Mouse (Mus musculus): ENCODE data around the gene Unc45b.
A peak's percentile ranks its signal among the peaks of the same experiment; 100 is the strongest.

The Unc45b gene

GRCm38 (mm10) chr11:82910250-82910649 is at the start of gene Unc45b:
Gene Unc45b (plus strand): TSS chr11:82910550.
- no peak for DNase-seq

DNA sequence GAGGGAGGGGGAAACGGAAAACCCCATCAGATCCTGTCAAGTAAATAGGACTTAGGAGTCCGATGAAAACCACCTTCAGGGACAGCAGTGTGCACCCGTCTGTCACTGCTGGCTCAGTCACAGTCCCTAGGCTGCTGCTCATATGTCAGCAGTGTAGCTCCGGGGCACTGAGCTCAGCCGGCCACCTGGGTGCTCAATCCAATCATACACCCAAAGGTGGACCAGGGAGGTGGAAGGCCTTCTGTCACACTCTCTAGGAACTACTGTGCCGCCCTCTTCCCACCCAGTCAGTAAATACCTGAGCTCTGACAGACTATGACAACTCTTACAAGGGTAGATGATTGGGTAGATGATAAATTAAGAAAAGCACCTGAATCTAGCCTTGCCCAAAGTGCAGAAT is 49.6 kb upstream of the Unc45b start:
- DNase-seq, result no peak

DNA sequence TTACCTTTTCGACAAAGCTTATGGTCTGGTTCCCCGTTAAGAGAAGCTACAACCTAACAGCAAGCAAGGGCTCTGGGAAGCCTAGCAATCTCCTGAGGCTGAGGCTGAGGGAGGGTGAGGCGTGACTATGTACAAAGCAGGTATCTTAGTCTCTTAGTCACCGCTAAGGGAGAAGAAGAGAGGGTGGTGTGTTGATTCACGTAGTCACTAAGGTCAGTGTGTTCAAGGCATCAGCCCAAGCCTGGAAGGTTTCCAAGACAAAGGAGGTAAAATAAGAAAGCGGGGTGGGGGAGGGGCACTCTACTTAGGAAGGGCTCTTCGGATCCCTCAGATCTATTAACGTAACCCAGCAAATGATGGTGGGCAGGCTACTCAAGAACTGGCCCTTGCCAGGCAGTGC is 48.8 kb upstream of the Unc45b start:
- DNase-seq, result no peak

- DNase-seq, result no peak
Measured at GRCm38 (mm10) chr11:82862638-82863037, 47.7 kb upstream of the Unc45b start.

- no peak for DNase-seq
Measured at GRCm38 (mm10) chr11:82863059-82863458, 47.3 kb upstream of the Unc45b start.

DNA sequence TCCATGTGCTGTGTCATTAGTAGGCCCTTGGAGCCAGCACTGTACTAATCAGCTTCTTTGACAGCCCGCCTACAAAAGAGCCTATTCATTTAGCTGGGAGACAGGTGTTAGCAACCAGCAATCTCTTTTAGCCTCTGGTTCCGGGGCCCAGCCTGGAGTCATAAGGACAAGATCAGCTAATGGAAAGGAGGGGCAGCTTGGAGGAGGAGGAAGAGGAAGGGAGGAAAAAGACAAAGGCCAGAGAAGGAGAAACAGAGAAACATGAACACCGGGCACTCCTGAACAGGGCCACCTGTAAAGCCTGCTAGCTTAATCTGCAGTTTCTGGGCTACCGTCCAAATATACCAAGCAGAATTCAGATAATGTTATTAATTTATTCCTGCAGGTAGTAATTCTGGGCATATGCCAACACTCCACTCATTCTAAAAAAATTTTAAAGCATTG is 46.8 kb upstream of the Unc45b start:
- no peak for DNase-seq

- DNase-seq, result no peak
Measured at GRCm38 (mm10) chr11:82865957-82866356, 44.4 kb upstream of the Unc45b start.

- DNase-seq, result no peak
Measured at GRCm38 (mm10) chr11:82866850-82867564, 43.3 kb upstream of the Unc45b start.

DNA sequence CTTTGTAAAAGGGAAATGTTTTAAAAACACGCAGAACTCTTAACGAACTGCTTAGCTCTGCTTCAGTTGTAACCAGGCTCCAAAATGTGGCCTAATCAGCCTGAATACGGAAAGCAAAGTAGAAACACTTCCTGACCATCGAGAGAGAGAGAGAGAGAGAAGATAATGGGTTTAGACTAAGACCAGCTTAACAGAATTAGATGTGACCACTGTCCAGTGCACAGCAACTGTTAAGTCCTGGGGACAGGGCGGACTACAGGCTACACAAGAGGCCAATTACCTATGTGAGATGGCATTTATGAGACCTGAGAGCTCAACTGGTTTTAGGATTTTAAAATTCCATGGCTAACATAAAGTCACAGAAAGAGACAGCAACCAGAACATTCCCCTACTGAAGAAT is 42.4 kb upstream of the Unc45b start:
- no peak for DNase-seq

DNA sequence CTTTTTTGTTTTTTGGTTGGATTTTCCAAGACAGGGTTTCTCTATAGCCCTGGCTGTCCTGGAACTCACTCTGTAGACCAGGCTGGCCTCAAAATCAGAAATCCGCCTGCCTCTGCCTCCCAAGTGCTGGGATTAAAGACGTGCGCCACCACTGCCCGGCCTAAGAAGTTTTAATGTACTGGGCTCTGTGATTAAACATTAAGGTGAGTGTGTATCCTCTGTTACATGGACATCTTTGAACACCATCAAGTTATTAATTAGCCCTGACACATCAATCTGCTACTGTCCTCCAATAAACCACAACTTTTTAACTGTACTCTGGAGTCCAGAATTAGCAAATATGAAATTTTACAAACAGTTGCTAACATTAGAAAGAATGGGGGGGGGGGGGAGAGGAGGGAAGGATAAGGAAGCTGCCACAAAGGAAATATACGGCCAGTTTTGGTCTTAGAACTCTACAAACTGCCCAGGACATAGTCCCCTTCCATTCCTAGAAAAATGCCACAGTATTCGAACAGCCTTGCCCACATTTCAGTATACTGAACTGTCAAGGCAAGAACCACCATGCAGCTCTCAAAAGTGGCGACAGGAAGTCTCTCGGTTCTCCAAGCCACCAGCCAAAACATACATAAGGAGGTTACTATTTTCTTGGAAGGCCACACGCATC is 40.7 kb upstream of the Unc45b start:
- DNase-seq, result no peak

- peak; percentile 70 to 81 for DNase-seq
Measured at GRCm38 (mm10) chr11:82870173-82871030, 39.9 kb upstream of the Unc45b start.

GRCm38 (mm10) chr11:82871031-82871446 is 39.3 kb upstream of the Unc45b start, which contains the start of gene Rffl:
Gene Rffl (minus strand): TSS chr11:82871210.
- DNase-seq, result peak; percentile 94 to 95

- DNase-seq, result no peak
Measured at GRCm38 (mm10) chr11:82874924-82875323, 35.4 kb upstream of the Unc45b start.

- DNase-seq, result no peak
Measured at GRCm38 (mm10) chr11:82875631-82876030, 34.7 kb upstream of the Unc45b start.

DNA sequence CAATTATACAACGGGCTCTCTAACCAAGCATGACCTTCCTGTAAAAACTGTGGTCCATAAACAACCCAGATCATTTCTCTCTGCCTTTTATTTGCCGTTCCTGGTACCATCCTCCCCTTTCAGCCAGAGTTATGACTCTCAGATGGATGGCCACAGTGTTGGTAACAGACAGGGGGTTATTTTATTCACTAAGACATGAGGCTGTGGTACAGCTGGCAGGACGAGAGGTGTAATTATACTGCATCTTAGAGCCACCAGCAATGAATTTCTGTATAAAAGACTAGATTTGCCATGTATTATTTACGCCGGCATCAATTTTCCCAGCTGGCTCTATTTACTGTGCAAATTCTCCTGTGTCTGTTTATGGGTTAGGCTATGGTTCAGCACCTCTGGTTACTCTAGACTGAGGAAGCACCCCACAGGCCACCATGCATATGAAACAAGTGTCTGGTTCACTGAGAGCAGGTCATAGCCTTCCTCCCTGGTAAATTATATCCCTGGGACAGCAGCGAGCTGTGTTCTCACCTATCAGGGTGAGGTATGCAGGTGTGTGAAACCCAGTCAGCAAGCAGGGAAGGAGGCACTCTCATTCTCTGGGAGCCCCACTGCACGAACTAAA is 32.5 kb upstream of the Unc45b start:
- DNase-seq, result no peak

DNA sequence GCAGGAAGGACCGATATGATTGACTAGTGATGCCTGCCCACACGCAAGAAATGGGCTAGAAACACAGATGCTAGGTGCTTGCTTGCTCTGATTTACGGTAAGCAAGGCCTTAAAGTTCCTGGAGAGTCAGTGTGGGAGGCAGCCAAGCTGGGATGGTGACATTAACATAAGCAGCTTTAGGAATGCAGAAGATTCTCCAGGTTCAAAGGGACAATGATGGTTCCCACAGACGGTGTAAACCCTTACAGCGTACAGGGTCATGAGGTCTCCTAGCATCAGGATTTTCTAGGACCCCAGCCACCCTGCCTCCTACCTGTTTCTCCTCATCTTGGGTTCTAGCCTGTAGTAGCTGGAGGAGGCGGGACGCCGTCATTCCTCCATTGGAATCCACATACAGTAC is 27.2 kb upstream of the Unc45b start:
- no peak for DNase-seq

DNA sequence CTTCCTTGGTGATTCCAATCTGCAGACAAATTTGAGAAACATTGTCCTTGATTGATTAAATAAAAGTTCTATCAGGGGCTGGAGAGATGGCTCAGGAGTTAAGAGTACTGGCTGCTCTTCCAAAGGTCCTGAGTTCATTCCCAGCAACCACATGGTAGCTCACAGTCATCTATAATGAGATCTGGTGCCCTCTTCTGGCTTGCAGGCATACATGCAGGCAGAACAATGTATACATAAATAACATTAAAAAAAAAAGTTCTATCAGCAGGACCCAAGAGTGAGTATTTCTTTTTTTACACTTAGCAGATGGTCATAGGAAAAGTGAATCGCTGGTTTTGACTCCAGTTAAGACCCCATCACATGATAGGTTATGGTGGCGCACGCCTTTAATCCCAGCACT is 23.8 kb upstream of the Unc45b start:
- no peak for DNase-seq

DNA sequence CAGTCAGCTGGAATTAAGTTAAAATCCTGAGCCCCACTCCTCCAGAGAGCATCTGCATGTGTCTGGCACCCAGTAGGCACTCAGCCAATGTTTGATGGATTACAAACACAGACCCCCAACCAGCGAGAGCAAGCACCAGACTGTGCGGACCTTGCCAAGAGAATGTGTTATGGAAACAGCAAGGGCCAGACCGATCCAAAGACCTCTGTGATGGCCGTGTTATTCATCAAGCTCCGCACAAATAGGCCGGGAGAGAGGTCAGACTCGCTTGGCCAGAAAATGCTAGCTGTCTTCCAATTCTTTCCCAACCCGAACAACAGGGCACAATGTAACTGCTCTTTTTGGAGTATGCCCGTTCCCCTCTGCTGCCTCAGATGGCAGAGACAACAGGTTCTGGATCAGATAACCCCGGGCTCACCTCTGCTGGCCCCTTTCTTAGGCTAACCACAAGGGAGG is 21.8 kb upstream of the Unc45b start:
- peak; percentile 18 to 56 for DNase-seq

DNA sequence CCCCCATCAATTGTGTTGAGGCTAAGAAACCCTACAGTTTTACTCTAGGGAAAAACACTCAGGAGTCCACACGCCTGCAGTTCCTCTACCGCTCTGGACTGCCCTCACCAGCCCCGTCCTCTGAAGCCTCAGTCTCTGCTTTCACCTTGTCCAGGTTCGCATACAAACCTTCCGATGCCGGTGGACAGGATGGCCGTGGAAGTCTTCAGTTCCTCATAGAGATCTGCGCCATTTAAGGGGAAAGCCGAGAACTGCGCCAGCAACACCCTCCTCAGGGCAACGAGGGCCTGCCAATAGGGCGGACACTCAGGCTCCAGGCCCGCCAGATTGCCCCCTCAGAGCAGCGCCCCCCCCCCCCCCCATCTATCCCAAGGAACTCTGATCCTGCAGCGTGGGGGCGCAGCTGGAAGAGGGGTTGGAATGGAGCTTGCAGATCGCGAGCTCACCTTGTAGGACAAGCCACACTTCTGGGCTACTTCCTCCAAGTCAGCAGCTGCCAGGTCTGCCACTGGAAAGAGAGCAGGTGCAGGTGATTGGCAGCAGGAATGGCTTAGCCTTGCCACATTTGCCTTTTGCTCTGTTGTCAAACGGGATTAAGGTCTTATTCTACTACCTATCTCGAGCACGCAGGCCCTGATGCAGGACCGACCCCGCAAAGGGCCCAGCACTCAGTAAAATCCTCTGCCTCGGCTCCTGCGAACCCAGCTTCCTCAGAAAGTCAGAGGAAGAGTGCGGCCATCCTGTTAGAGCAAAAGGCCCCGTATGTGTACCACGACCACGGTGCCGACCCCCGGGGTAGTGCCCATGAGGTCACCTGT is 20.6 kb upstream of the Unc45b start:
- DNase-seq, result no peak

DNA sequence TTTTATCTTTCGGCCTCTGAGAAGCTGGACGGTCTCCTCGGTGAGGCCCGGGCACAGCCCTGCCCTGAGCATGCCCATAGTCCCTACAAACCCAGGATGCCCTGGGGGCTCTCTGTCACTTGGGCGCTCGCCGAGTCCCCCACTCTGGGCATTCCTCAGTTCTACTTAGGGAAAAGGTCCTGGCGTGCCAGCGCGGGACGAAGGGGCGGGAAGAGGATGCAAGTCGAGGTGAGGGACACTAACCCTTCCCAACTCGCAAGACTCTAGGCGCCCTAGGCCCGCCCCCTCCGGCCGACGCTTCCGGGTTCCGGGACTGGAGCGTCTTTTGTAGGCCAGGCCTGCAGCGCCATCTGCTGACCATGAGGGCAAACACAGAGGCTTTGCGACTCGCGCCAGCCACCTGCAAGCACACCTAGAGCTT is 20.0 kb upstream of the Unc45b start, which contains the start of gene Rad51d:
TSS of gene Rad51d (minus strand) at position 273 of the 421 bp plus-strand sequence.
- peak; percentile 94 to 95 for DNase-seq

DNA sequence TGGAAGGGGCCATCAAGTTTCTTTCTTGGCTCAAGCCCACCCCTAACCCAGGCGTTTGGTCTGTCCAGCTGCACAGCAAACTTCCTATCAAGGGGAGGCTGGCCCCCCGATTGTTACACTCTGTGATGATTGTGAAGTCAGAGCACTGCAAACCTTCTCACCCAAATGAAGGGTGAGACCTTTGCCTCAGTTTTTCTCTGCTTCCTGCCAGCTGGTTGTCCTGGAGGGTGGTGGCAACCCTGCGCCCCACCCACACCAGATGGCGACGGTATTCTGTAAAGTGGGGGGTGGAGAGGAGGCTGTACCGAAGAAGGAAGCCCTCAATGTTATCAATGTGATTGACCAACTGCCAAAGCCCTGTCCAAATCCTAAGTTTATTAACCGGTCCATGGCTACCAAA is 18.4 kb upstream of the Unc45b start, which contains the start of gene Fndc8:
TSS of gene Fndc8 (plus strand) at position 189 of the 400 bp plus-strand sequence.
- no peak for DNase-seq

GRCm38 (mm10) chr11:82897478-82897877 is 12.9 kb upstream of the Unc45b start:
- DNase-seq, result no peak
